Mouse (Mus musculus) left cerebral cortex, adult 6 months (tissue): ENCODE measurements around the gene Klra10. TPM values are rescaled to one million over a fixed set of nuclear protein-coding genes. Genes with fewer than 3 reads are reported as not detected.

Source experiments
- long read RNA-seq, 2 experiments: library from polyadenylated mRNA; unstranded; transcript quantifications; one replicate each; pipeline ENCODE4 v2.0.0; 2019 to 2020
- polyA plus RNA-seq: library from polyadenylated mRNA; unstranded; fragments of <200 nt; fragmentation: Nextera tagmentation; gene quantifications from 2 replicates; pipeline ENCODE4 v1.2.3, GENCODE M21; 2021

The Klra10 gene
- not detected in 2 replicates for polyA plus RNA-seq
- long read RNA-seq, experiment 1, result 0 reads
- long read RNA-seq, experiment 2, result 0 reads

DNA sequence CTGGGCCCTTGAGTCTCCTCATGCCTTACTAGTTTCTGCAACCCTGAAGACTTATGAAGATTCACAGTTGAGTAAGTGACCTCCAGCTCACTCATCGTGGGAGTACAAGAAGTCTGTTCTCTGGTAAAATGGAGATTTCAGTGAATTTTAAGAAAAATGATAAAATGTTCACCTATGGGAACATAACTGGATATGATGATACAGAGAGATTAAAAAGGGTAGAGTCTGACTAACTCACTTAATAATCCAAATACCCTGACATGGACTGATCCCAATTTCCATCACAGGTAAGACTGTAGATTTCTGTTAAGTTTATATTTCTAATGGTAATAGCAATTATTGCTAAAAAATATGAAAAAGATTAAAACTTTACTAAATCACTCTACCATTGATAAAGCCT lies at the start of gene Klra10:
Klra10 (minus strand) TSS at position 101 of the 400 bp plus-strand sequence.

DNA sequence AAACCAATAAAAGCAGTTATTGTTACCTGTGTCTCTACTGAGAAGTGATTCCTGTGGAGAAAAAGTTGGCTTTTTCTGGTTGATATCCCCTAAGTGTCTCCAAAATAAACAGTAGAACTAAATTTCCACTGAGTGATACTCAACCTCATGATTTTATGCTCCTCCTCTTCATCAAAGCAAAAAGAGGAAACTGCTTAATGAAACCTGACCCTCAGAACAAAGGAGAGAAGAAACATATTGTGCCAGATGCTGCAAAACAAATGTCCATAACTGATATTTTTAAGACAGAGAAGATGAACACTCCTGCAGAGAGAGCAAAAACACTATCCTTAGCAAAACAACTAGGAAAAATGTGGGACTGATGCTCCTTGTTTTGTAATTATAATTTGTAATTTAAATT lies 48.5 kb downstream of the Klra10 start, which contains the start of gene Klra7:
Klra7 (minus strand) TSS at position 101 of the 400 bp plus-strand sequence.

Other genes with a start within 250 kb of the Klra10 start
- gene Klra4, start 214.7 kb downstream of the Klra10 start, polyA plus RNA-seq, result not detected in 2 replicates
- gene Klra8, start 152.0 kb downstream of the Klra10 start, polyA plus RNA-seq, result not detected in 2 replicates
- not detected in 2 replicates for gene Klra9, start 88.8 kb downstream of the Klra10 start, polyA plus RNA-seq
- gene Klra7, start 48.6 kb downstream of the Klra10 start, polyA plus RNA-seq, result not detected in 2 replicates
- gene Klra3, start 55.6 kb upstream of the Klra10 start, polyA plus RNA-seq, result not detected in 2 replicates
- not detected in 2 replicates for gene Klra1, start 104.9 kb upstream of the Klra10 start, polyA plus RNA-seq